25 mouse cellular contexts compared by ENCODE assay signal in genomic region chr10:125285386-125285785, GRCm38 (mm10).
"Had no signal": no experiment of that assay in that cellular context is flagged by ENCODE, and none has a peak within 500 bp of the region (broad histone marks: within the 10 kb centered on the region; RNA-seq: fewer than 3 reads in every experiment).

No protein-coding gene starts in this region.

- DNase-seq: gastrocnemius, adult 2 months; gastrocnemius, postnatal 10 days; gastrocnemius, postnatal 25 days; heart, adult 18-20 months; heart, postnatal 10 days; heart, postnatal 4 days; kidney, adult 18-20 months; kidney, adult 8-10 months; kidney, postnatal 10 days; kidney, postnatal 25 days; kidney, postnatal 4 days; left cerebral cortex, postnatal 4 days had no signal

- H3K4me3 ChIP-seq: gastrocnemius, adult 2 months; heart, embryonic 10.5 days; heart, embryonic 12.5 days; hindbrain, embryonic 10.5 days; hindbrain, embryonic 12.5 days; intestine, embryonic 15.5 days; layer of hippocampus, adult 2 months; left cerebral cortex, adult 2 months; limb, embryonic 13.5 days; limb, embryonic 15.5 days had no signal

- H3K27ac ChIP-seq: gastrocnemius, adult 2 months; heart, embryonic 10.5 days; hindbrain, embryonic 10.5 days; hindbrain, embryonic 12.5 days; hindbrain, embryonic 14.5 days; intestine, embryonic 15.5 days; layer of hippocampus, adult 2 months; left cerebral cortex, adult 2 months; limb, embryonic 13.5 days; limb, embryonic 15.5 days had no signal

- H3K4me2 ChIP-seq: heart, embryonic 12.5 days; hindbrain, embryonic 12.5 days; hindbrain, embryonic 14.5 days; intestine, embryonic 15.5 days; limb, embryonic 13.5 days; limb, embryonic 15.5 days had no signal

- ATAC-seq: hindbrain, embryonic 16.5 days; inflammation-experienced regulatory T-cells, adult 6 months; intestine, embryonic 15.5 days; intestine, postnatal 0 days had no signal

- H3K27me3 ChIP-seq: heart, embryonic 12.5 days; hindbrain, embryonic 12.5 days; intestine, embryonic 15.5 days; limb, embryonic 13.5 days; limb, embryonic 15.5 days had no signal

- H3K9ac ChIP-seq: heart, embryonic 12.5 days; hindbrain, embryonic 12.5 days; hindbrain, embryonic 14.5 days; intestine, embryonic 15.5 days; limb, embryonic 13.5 days; limb, embryonic 15.5 days had no signal

- H3K4me1 ChIP-seq: heart, embryonic 10.5 days; heart, embryonic 12.5 days; hindbrain, embryonic 10.5 days; hindbrain, embryonic 12.5 days; intestine, embryonic 15.5 days; limb, embryonic 13.5 days; limb, embryonic 15.5 days had no signal

- H3K9me3 ChIP-seq: heart, embryonic 10.5 days; heart, embryonic 12.5 days; hindbrain, embryonic 10.5 days; hindbrain, embryonic 12.5 days; intestine, embryonic 15.5 days; limb, embryonic 13.5 days; limb, embryonic 15.5 days had no signal

- H3K36me3 ChIP-seq: heart, embryonic 10.5 days; heart, embryonic 12.5 days; hindbrain, embryonic 10.5 days; hindbrain, embryonic 12.5 days; intestine, embryonic 15.5 days; limb, embryonic 13.5 days; limb, embryonic 15.5 days had no signal
